Comparison of ENCODE assay signal across 7 mouse cellular contexts in the genomic region with DNA sequence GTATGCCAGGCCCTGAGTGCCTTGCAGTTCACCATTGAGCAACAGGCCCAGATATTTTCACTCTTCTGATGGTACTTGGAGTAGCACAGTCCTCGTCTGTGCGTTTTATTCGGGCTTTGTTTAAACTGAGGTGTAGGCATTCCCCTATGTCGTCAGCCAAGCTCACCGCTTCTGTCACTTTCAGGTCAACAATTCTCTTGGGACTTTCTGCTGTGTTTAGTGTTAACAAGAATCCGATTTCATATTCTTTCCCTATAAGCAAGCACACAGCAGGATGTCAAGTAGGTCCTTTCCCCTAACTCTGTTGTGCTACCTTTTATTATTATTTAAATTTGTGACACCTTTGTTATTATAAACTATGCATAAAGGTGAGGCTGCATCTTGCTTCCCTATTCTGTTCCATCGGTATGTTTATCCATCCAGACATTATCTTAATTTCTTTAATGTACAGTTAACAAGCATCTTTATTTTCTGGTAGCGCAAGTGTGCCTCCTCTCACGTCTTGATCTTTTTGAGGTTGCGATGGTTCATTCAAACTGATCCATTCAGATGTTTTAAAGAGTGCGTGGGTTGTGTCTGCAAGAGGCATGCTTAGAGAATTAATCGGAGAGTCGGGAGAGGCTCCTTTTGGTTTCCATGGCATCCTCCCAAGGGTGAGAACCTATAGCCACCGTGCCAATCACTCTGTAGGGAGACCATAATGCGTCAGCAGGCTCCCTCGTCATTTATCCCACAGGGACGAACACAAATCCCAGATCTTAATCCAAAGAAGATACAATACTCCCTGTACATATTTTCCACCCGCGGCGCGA. TPM values are rescaled to one million over a fixed set of nuclear protein-coding genes. Genes with fewer than 3 reads are reported as not detected.
DNase-seq lines count a peak whose midpoint lies in the region; ATAC-seq and TF ChIP-seq lines count a peak whose summit lies in the region.

No protein-coding gene starts in this region.

- H3K27ac ChIP-seq in lung, embryonic 15.5 days = peak overlapping the region; percentile 96
- peak overlapping the region; percentile 92 for H3K27ac ChIP-seq in embryonic facial prominence, embryonic 12.5 days
- H3K27ac ChIP-seq in hindbrain, embryonic 16.5 days (ENCODE audit: low read depth, low read length) = peak overlapping the region; percentile 83

- no peak for DNase-seq in lung, postnatal 4 days
- no peak for DNase-seq in adrenal gland, postnatal 25 days
- DNase-seq in spleen, postnatal 10 days (ENCODE audit: low spot score in 2 of 2) = no peak

- TF ChIP-seq POLR2A in myocyte (IDR thresholded peaks at IDR 0.05; ENCODE audit: insufficient read length, low read depth) = no peak

- H3ac ChIP-seq in myocyte (ENCODE audit: control insufficient read depth, insufficient read length) = no peak overlapping the region

- peak overlapping the region; percentile 77 for H3K4me2 ChIP-seq in lung, embryonic 15.5 days
- H3K4me2 ChIP-seq in embryonic facial prominence, embryonic 12.5 days (replicated peaks) = peak overlapping the region; percentile 62
- peak overlapping the region; percentile 84 for H3K4me2 ChIP-seq in hindbrain, embryonic 16.5 days (ENCODE audit: low read length)
- peak overlapping the region; percentile 95 for H3K4me2 ChIP-seq in myocyte (ENCODE audit: low read depth)

- H3K9ac ChIP-seq in lung, embryonic 15.5 days = peak overlapping the region; percentile 68
- H3K9ac ChIP-seq in embryonic facial prominence, embryonic 12.5 days = peak overlapping the region; percentile 51; the same call in 1 of the 2 replicates
- peak overlapping the region; percentile 65 for H3K9ac ChIP-seq in hindbrain, embryonic 16.5 days (ENCODE audit: low read depth, low read length)

- H3K36me3 ChIP-seq in lung, embryonic 15.5 days = no peaks in the 10 kb centered on the region
- H3K36me3 ChIP-seq in embryonic facial prominence, embryonic 12.5 days = no peaks in the 10 kb centered on the region
- H3K36me3 ChIP-seq in hindbrain, embryonic 16.5 days (ENCODE audit: control insufficient read depth, insufficient read depth, low read length) = no peaks in the 10 kb centered on the region
- H3K36me3 ChIP-seq in myocyte (ENCODE audit: control insufficient read depth, insufficient read depth) = no peaks in the 10 kb centered on the region

- ATAC-seq in lung, embryonic 15.5 days (ENCODE audit: borderline replicate concordance, extremely low read depth, low FRiP score, low TSS enrichment) = peak; percentile 5; the same call in 1 of the 2 replicates
- no peak for ATAC-seq in embryonic facial prominence, embryonic 12.5 days (ENCODE audit: insufficient number of reproducible peaks, insufficient read depth, low FRiP score, low TSS enrichment)
- ATAC-seq in hindbrain, embryonic 16.5 days = peak; percentile 0; the same call in 1 of the 2 replicates

- peaks cover 15% of the 10 kb centered on the region for H3K4me1 ChIP-seq in lung, embryonic 15.5 days
- H3K4me1 ChIP-seq in embryonic facial prominence, embryonic 12.5 days = peaks cover 8% of the 10 kb centered on the region; the same call in 1 of the 2 replicates
- H3K4me1 ChIP-seq in hindbrain, embryonic 16.5 days (ENCODE audit: control insufficient read depth, insufficient read depth, low read depth, low read length) = peaks cover 14% of the 10 kb centered on the region

- no peaks in the 10 kb centered on the region for H3K9me3 ChIP-seq in lung, embryonic 15.5 days
- H3K9me3 ChIP-seq in embryonic facial prominence, embryonic 12.5 days = no peaks in the 10 kb centered on the region
- no peaks in the 10 kb centered on the region for H3K9me3 ChIP-seq in hindbrain, embryonic 16.5 days (ENCODE audit: control insufficient read depth, low read length)

- no peaks in the 10 kb centered on the region for H3K79me2 ChIP-seq in myocyte (ENCODE audit: control insufficient read depth, insufficient read depth)

- H3K4me3 ChIP-seq in lung, embryonic 15.5 days = peak overlapping the region; percentile 72
- H3K4me3 ChIP-seq in embryonic facial prominence, embryonic 12.5 days = peak overlapping the region; percentile 67
- H3K4me3 ChIP-seq in hindbrain, embryonic 16.5 days (ENCODE audit: low read length) = peak overlapping the region; percentile 63
- H3K4me3 ChIP-seq in myocyte = peak overlapping the region; percentile 43

- 17% methylated on average over 21 of the region's 21 CpGs for WGBS in lung, embryonic 15.5 days
- WGBS in embryonic facial prominence, embryonic 12.5 days = 19% methylated on average over 21 of the region's 21 CpGs
- WGBS in hindbrain, embryonic 16.5 days = 15% methylated on average over 21 of the region's 21 CpGs

- H3K27me3 ChIP-seq in lung, embryonic 15.5 days = no peaks in the 10 kb centered on the region
- no peaks in the 10 kb centered on the region for H3K27me3 ChIP-seq in embryonic facial prominence, embryonic 12.5 days
- no peaks in the 10 kb centered on the region for H3K27me3 ChIP-seq in hindbrain, embryonic 16.5 days (replicated peaks; ENCODE audit: control insufficient read depth, insufficient read depth, low read length)
- H3K27me3 ChIP-seq in myocyte (ENCODE audit: control insufficient read depth, insufficient read depth, insufficient read length) = no peaks in the 10 kb centered on the region

TF ChIP-seq in myocyte, 11 proteins besides CTCF, POLR2A, EP300 and RAD21:
- no peak for TF ChIP-seq TCF3 (IDR thresholded peaks at IDR 0.05; ENCODE audit: insufficient read length, low read depth)
- TF ChIP-seq TCF12 (IDR thresholded peaks at IDR 0.05; ENCODE audit: insufficient read depth, poor library complexity, severe bottlenecking) = no peak
- no peak for TF ChIP-seq SRF (IDR thresholded peaks at IDR 0.05; ENCODE audit: control insufficient read depth, insufficient read length, low read depth)
- no peak for TF ChIP-seq CEBPB (IDR thresholded peaks at IDR 0.05; ENCODE audit: insufficient read depth, poor library complexity, severe bottlenecking)
- TF ChIP-seq E2F4 (IDR thresholded peaks at IDR 0.05; ENCODE audit: insufficient read depth) = no peak
- no peak for TF ChIP-seq REST (IDR thresholded peaks at IDR 0.05; ENCODE audit: insufficient read depth, insufficient read length)
- TF ChIP-seq POLR2AphosphoS2 (IDR thresholded peaks at IDR 0.05; ENCODE audit: insufficient read length, low read depth) = no peak
- no peak for TF ChIP-seq MYOG (IDR thresholded peaks at IDR 0.05; ENCODE audit: control insufficient read depth in 1 of 3, insufficient read depth in 1 of 3, insufficient read length in 2 of 3, low read depth in 2 of 3)
- no peak for TF ChIP-seq MAX (IDR thresholded peaks at IDR 0.05; ENCODE audit: low read depth)
- TF ChIP-seq USF1 (IDR thresholded peaks at IDR 0.05; ENCODE audit: low read depth) = no peak
- no peak for TF ChIP-seq MYOD1 (IDR thresholded peaks at IDR 0.05; ENCODE audit: control insufficient read depth in 1 of 3, insufficient read length in 2 of 3, low read depth in 2 of 3)

RNA-seq across cellular contexts. Expression of a gene that starts 15.6 kb away (rescaled TPM):
- 11.4 and 19.7 TPM in 2 replicates for polyA plus RNA-seq in lung, embryonic 15.5 days (2015; fragmentation: Nextera tagmentation; extraction: Ambion mirVana)
- 4.3 and 5.0 TPM in 2 replicates for polyA plus RNA-seq in embryonic facial prominence, embryonic 12.5 days (2016; fragmentation: Nextera tagmentation; extraction: Ambion mirVana)
- 2.4 and 2.6 TPM in 2 replicates for polyA plus RNA-seq in hindbrain, embryonic 16.5 days (2015; fragmentation: Nextera tagmentation; extraction: Ambion mirVana)
- polyA plus RNA-seq in myocyte (2012; fragmentation: generic; extraction: Trizol) = 1.5 TPM
- total RNA-seq in adrenal gland, postnatal 25 days (2021) = 15.2 and 16.7 TPM in 2 replicates

RNA-seq across cellular contexts. Expression of a gene that starts 20.9 kb away (rescaled TPM):
- 18.9 and 20.9 TPM in 2 replicates for polyA plus RNA-seq in lung, embryonic 15.5 days (2015; fragmentation: Nextera tagmentation; extraction: Ambion mirVana)
- 8.9 and 13.1 TPM in 2 replicates for polyA plus RNA-seq in embryonic facial prominence, embryonic 12.5 days (2016; fragmentation: Nextera tagmentation; extraction: Ambion mirVana)
- polyA plus RNA-seq in hindbrain, embryonic 16.5 days (2015; fragmentation: Nextera tagmentation; extraction: Ambion mirVana) = 3.7 and 3.9 TPM in 2 replicates
- polyA plus RNA-seq in myocyte (2012; fragmentation: generic; extraction: Trizol) = 1.1 TPM
- total RNA-seq in adrenal gland, postnatal 25 days (2021) = 16.2 and 20.1 TPM in 2 replicates

RNA-seq across cellular contexts. Expression of a gene that starts 33.6 kb away (rescaled TPM):
- polyA plus RNA-seq in lung, embryonic 15.5 days (2015; fragmentation: Nextera tagmentation; extraction: Ambion mirVana) = 0.32 and 0.84 TPM in 2 replicates
- not detected in 2 replicates for polyA plus RNA-seq in embryonic facial prominence, embryonic 12.5 days (2016; fragmentation: Nextera tagmentation; extraction: Ambion mirVana)
- polyA plus RNA-seq in hindbrain, embryonic 16.5 days (2015; fragmentation: Nextera tagmentation; extraction: Ambion mirVana) = 0.54 TPM in 1 of 2 replicates, not detected in the other
- 165 TPM for polyA plus RNA-seq in myocyte (2012; fragmentation: generic; extraction: Trizol)
- total RNA-seq in adrenal gland, postnatal 25 days (2021) = 133 and 225 TPM in 2 replicates

RNA-seq across cellular contexts. Expression of a gene that starts 56.8 kb away (rescaled TPM):
- polyA plus RNA-seq in lung, embryonic 15.5 days (2015; fragmentation: Nextera tagmentation; extraction: Ambion mirVana) = 0.13 and 0.30 TPM in 2 replicates
- not detected in 2 replicates for polyA plus RNA-seq in embryonic facial prominence, embryonic 12.5 days (2016; fragmentation: Nextera tagmentation; extraction: Ambion mirVana)
- 0.09 TPM in 1 of 2 replicates, not detected in the other for polyA plus RNA-seq in hindbrain, embryonic 16.5 days (2015; fragmentation: Nextera tagmentation; extraction: Ambion mirVana)
- polyA plus RNA-seq in myocyte (2012; fragmentation: generic; extraction: Trizol) = 0.14 TPM
- not detected in 2 replicates for total RNA-seq in adrenal gland, postnatal 25 days (2021)

Comparison
In these comparisons a context has a peak if more than half of its experiments do, and no peak if none do; other contexts are left out.
1. RNA of a gene that starts 33.6 kb away (polyA plus RNA-seq): 165 TPM in myocyte (single experiment); 0.32 to 0.84 TPM in lung, embryonic 15.5 days, 0.54 TPM in hindbrain, embryonic 16.5 days and not detected in embryonic facial prominence, embryonic 12.5 days; every median in the first group is over 10 times any median in the second.
2. Peak in every context shown above with its lines, with median percentiles within 50 percentile points of each other: H3K27ac ChIP-seq, H3K4me2 ChIP-seq, H3K4me3 ChIP-seq and H3K9ac ChIP-seq.